Mouse (Mus musculus): ENCODE measurements at regions not wholly inside any gene's neighbourhood (a gene's known extent, or its start where the extent isn't known, plus 50 kb on each side); places are given as distances from the start of the nearest gene placed in this dataset.
"Not testable (repeated sequence)": the region's sequence is repeated elsewhere in the genome, so short reads cannot be mapped to it uniquely, and the experiment has no call there.

DNA sequence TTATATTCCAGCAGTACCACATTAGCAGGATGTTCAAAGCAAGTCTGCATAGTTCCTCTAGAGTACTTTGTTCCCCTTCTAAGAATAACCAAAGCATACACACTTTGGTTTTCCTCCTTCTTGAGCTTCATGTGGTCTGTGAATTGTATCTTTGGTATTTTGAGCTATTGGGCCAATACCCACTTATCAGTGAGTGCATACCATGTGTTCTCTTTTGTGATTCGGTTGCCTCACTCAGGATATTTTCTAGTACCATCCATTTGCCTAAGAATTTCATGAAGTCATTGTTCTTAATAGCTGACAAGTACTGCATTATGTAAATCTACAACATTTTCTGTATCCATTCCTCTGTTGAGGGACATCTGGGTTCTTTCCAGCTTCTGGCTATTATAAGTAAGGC is 535.3 kb upstream of the N6amt1 start:
- 79% methylated on average over 1 of the region's 1 CpGs for WGBS
- not testable (repeated sequence) for ATAC-seq (ENCODE audit: low FRiP score, low read depth); H3K9ac ChIP-seq (replicated peaks); H3K4me1 ChIP-seq; H3K4me2 ChIP-seq (replicated peaks); H3K4me3 ChIP-seq; H3K27me3 ChIP-seq; H3K36me3 ChIP-seq; H3K9me3 ChIP-seq; H3K27ac ChIP-seq (replicated peaks)

DNA sequence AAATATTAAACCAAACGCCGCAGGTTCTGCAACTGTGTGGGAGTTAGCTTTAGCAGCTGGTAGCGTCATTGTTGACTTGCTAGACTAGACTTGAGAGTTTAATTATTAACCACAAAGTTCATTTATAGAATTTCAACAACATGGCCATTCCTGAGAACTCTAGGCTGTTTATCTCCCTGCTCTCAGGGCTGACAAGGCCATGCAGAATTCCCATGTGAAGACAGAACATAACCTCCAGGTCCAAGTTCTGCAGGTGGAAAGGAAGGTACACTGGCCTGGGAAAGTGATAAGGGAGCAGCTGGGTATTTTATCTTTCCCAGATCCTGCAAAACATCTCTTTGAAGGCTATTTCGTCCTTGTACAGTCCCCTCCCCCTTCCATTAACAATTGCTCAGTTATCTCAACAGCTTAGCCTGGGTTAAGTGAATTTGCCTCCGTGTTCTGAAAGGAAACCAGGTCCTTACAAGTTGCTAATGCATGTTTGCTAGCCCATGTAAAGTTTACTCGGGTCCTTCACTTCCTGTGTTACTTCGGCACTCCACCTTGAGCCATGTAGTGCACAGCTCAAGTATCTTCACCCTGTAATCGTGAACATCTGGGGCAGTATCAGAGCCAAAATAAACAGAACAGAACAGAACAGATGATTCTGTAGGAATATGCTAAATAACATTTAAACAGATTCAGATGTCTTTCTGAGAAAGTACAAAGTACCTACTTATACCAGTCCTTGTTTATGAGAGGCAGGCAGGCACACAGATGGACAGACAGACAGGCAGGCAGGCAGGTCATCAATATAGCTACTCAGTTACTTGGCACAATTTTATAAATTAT is 537.0 kb upstream of the N6amt1 start:
- H3K4me1 ChIP-seq: no peaks in the 10 kb centered on the region
- H3K9me3 ChIP-seq: no peaks in the 10 kb centered on the region
- H3K27ac ChIP-seq (replicated peaks): no peak overlapping the region
- no peaks in the 10 kb centered on the region for H3K27me3 ChIP-seq
- H3K9ac ChIP-seq (replicated peaks): no peak overlapping the region
- no peak for ATAC-seq (ENCODE audit: low FRiP score, low read depth)
- H3K4me2 ChIP-seq (replicated peaks): no peak overlapping the region
- H3K36me3 ChIP-seq: no peaks in the 10 kb centered on the region
- no peak overlapping the region for H3K4me3 ChIP-seq
- WGBS: 74% methylated on average over 8 of the region's 8 CpGs

DNA sequence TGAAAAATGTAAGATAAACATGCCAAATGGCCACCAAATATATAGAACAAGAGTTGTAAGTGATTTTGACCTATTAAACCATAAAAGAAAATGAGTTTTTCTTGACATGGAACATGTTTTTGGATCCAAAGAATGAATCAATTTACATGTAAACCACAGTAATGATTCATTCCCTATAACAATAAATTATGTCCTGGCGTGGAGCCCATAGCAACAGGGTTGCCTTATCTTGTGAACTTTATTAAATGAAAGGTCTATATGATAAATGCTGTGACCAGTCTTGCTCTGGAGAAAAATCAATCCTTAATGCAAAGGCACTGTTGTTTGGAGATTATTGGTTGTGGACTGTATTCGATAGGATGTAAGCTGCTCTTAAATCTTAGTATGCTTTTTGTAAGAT is 538.0 kb upstream of the N6amt1 start:
- H3K27me3 ChIP-seq: no peaks in the 10 kb centered on the region
- H3K4me2 ChIP-seq (replicated peaks): no peak overlapping the region
- no peaks in the 10 kb centered on the region for H3K9me3 ChIP-seq
- H3K36me3 ChIP-seq: no peaks in the 10 kb centered on the region
- WGBS: 86% methylated on average over 2 of the region's 2 CpGs
- no peak overlapping the region for H3K27ac ChIP-seq (replicated peaks)
- ATAC-seq (ENCODE audit: low FRiP score, low read depth): no peak
- H3K4me3 ChIP-seq: no peak overlapping the region
- H3K9ac ChIP-seq (replicated peaks): no peak overlapping the region
- no peaks in the 10 kb centered on the region for H3K4me1 ChIP-seq

DNA sequence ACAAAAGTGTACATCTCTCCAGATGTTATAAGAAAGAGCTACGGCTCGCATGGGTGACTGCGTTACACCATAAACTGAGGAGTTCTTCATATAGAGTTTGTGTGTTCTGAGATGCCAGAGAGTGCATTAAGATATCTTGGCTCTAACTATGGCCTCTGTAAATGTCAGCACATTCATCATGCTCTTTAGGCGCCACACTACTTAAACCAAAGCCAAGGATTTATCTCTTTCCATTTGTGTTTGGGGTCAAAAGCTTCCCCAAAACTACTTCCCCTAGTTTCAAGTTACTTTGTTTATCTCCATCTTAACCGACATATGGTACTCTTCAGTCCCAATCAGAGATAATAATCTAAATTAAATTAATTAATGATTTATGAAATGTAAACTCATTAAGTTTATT is 541.3 kb upstream of the N6amt1 start:
- 91% methylated on average over 5 of the region's 5 CpGs for WGBS
- H3K27me3 ChIP-seq: no peaks in the 10 kb centered on the region
- no peak overlapping the region for H3K9ac ChIP-seq (replicated peaks)
- H3K36me3 ChIP-seq: no peaks in the 10 kb centered on the region
- H3K4me1 ChIP-seq: no peaks in the 10 kb centered on the region
- no peaks in the 10 kb centered on the region for H3K9me3 ChIP-seq
- no peak for ATAC-seq (ENCODE audit: low FRiP score, low read depth)
- no peak overlapping the region for H3K27ac ChIP-seq (replicated peaks)
- H3K4me3 ChIP-seq: no peak overlapping the region
- no peak overlapping the region for H3K4me2 ChIP-seq (replicated peaks)

DNA sequence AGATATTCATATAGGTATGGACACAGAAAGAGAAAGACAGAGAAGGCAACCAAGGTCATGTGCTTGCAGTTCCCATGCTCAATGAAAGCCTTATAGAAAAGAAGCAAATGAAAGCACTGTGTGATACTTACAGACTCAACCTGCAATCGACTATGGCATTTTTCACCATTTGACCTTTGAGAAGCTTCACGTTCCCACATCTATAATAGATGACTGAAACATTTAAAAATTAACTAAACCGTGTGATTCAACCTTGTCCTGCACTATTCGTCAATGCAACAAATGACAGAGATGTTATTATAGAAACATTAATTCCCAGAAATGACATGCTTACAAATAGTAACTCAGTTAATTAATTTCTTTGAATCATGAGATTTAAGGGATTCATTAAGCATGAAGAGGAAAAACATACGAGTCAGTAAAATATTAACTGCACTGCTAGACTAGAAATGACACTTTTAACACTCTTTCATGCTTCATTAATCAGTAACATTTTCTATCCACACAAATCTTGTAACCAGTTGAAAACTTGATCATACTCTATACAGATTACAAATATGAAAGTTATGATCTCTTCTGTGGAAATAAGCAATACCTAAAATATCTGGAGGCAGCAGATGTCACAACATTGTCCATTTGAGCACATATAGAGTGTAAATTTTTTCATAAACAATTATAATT is 545.2 kb upstream of the N6amt1 start:
- 87% methylated on average over 5 of the region's 5 CpGs for WGBS
- Histone ChIP-seq H3K36me3 (no peaks in the 10 kb centered on the region), H3K27me3 (no peaks in the 10 kb centered on the region), H3K4me1 (no peaks in the 10 kb centered on the region), H3K9ac (replicated peaks) (no peak overlapping the region), H3K27ac (replicated peaks) (no peak overlapping the region), H3K9me3 (no peaks in the 10 kb centered on the region), H3K4me2 (replicated peaks) (no peak overlapping the region), H3K4me3 (no peak overlapping the region)
- ATAC-seq (ENCODE audit: low FRiP score, low read depth): no peak

DNA sequence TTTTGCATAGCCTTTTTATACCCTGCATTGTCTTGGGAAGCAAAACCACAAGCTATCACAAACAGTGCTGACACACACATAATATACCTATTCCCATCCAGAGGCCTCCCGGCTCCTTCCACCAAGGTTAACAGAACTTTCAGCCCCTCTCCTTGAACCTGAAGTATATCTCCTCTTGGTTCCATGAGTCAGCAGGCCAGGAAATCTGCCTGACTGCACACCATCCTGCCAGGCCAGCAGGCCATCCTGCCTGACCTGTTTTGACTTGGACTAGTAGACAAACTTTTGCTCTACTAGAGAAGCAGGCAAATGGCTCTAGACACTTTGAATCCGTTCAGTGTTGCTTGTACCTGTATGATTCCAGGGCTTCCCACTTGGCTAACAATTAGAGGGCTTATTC is 547.6 kb upstream of the N6amt1 start:
- ATAC-seq (ENCODE audit: low FRiP score, low read depth): no peak
- no peaks in the 10 kb centered on the region for H3K36me3 ChIP-seq
- H3K27me3 ChIP-seq: no peaks in the 10 kb centered on the region
- H3K27ac ChIP-seq (replicated peaks): no peak overlapping the region
- no peak overlapping the region for H3K4me3 ChIP-seq
- H3K4me1 ChIP-seq: no peaks in the 10 kb centered on the region
- H3K9me3 ChIP-seq: no peaks in the 10 kb centered on the region
- H3K4me2 ChIP-seq (replicated peaks): no peak overlapping the region
- H3K9ac ChIP-seq (replicated peaks): no peak overlapping the region
- WGBS: 91% methylated on average over 2 of the region's 2 CpGs

DNA sequence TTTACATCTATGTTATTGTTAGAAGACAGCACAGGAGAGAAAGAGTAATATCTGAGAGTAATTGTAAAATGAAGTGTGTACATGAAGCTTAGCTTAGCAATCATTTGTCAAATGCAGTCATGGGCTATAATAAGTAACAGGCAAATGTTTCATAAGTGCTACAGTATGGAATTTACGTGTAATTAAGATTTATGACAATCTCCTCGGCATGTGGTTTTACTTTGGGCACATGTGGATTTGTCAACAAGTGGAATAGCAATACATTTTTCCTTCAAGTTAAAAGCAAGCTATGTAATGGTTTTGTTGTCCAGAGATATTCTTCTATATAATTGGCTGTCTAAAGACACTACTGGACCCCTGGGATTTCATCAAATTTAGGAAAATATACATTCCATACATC is 577.9 kb upstream of the N6amt1 start:
- H3K4me1 ChIP-seq: no peaks in the 10 kb centered on the region
- no peak for ATAC-seq (ENCODE audit: low FRiP score, low read depth)

DNA sequence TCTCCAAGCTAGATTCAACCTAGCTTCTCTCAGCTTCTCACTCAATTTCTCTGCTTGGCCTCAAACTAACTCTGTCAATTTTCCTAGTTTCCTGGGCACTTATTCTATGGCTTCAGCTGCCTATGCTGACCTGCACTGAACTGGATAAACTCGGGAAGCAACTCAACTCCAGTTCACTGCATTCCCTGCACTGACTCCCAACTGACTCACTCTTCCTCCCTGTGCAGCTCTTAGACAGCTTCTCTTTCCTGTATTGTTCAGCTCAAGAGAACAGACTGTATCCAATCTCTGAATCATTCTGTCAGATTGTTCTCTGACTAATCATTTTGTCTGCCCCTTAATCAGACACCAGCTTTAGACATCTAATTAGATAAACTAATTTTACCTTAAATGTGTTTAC is 581.4 kb upstream of the N6amt1 start:
- WGBS: 50% methylated on average over 1 of the region's 1 CpGs
- H3K36me3 ChIP-seq: no peaks in the 10 kb centered on the region

More for the DNA sequence above, 577.9 kb upstream of the N6amt1 start:
- H3K9ac ChIP-seq (replicated peaks): no peak overlapping the region
- no peak overlapping the region for H3K4me2 ChIP-seq (replicated peaks)
- 82% methylated on average over 2 of the region's 2 CpGs for WGBS
- no peak overlapping the region for H3K4me3 ChIP-seq
- no peaks in the 10 kb centered on the region for H3K9me3 ChIP-seq
- H3K27ac ChIP-seq (replicated peaks): no peak overlapping the region
- no peaks in the 10 kb centered on the region for H3K27me3 ChIP-seq
- H3K36me3 ChIP-seq: no peaks in the 10 kb centered on the region

DNA sequence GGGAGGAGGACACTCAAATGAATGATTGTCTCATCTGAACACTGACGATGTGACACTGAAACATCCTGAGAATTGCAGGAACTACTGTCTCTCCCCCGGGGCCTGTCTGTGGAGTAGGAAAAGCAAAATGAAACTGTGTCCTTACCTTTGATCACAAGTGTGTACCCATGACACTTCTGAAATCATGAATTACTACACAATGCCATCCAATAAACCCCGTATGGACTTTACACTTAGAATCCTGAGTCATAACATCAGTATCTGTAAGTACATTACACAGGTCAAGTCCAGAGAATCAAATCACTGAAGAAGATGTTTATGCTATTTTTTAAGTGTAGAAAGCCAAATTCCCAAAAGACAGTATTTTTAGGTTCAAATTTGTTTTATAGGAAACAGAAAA is 585.1 kb upstream of the N6amt1 start:
- Histone ChIP-seq H3K9ac (replicated peaks) (no peak overlapping the region), H3K4me1 (no peaks in the 10 kb centered on the region), H3K27ac (replicated peaks) (no peak overlapping the region), H3K9me3 (no peaks in the 10 kb centered on the region), H3K4me3 (no peak overlapping the region), H3K36me3 (no peaks in the 10 kb centered on the region), H3K27me3 (no peaks in the 10 kb centered on the region), H3K4me2 (replicated peaks) (no peak overlapping the region)
- no peak for ATAC-seq (ENCODE audit: low FRiP score, low read depth)
- WGBS: 92% methylated on average over 3 of the region's 3 CpGs

More for the DNA sequence above, 581.4 kb upstream of the N6amt1 start:
- Histone ChIP-seq H3K27ac (replicated peaks) (no peak overlapping the region), H3K27me3 (no peaks in the 10 kb centered on the region), H3K4me2 (replicated peaks) (no peak overlapping the region), H3K9me3 (no peaks in the 10 kb centered on the region), H3K4me3 (no peak overlapping the region), H3K9ac (replicated peaks) (no peak overlapping the region), H3K4me1 (no peaks in the 10 kb centered on the region)
- ATAC-seq (ENCODE audit: low FRiP score, low read depth): no peak

DNA sequence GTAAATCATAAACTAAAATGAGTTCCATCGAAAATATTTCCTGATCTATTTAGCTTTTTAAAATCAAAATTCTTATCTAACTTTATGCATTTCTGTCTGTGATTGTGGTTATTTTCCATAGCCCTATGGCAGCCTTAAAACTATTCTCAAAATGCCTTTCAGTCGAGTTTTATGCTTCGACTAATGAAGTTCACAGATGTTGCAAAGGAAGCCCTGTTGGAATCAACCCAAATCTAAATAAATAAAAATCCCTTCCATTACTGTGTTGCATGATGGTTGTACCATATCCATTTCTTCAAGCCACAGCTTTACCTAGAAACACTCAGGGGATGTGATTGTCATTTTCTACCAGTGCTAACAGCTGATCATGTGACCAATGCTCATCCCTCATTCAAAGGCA is 585.6 kb upstream of the N6amt1 start:
- Histone ChIP-seq H3K36me3 (no peaks in the 10 kb centered on the region), H3K27ac (replicated peaks) (no peak overlapping the region), H3K9me3 (no peaks in the 10 kb centered on the region), H3K9ac (replicated peaks) (no peak overlapping the region), H3K4me2 (replicated peaks) (no peak overlapping the region), H3K4me1 (no peaks in the 10 kb centered on the region), H3K27me3 (no peaks in the 10 kb centered on the region), H3K4me3 (no peak overlapping the region)
- no peak for ATAC-seq (ENCODE audit: low FRiP score, low read depth)
- WGBS: 89% methylated on average over 3 of the region's 3 CpGs

DNA sequence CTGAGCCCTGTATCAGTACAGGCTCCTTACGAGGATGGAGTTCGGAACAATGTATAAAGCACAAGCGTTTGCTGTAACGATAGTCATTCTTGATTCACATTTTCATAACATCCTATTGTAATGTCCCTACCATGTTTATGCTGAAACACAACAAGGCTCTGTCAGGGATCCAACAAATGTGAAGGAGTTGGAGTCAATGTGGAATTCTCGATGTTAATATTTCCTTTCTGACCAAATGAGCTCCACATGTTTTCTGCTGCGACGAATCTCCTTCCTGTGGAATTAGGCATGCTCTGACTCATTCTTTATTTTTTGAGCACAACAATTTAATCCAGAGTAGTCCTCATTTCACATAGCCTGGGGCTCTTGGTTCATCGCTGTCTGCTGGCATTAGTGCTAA is 588.0 kb upstream of the N6amt1 start:
- Histone ChIP-seq H3K4me1 (no peaks in the 10 kb centered on the region), H3K4me2 (replicated peaks) (no peak overlapping the region), H3K9me3 (no peaks in the 10 kb centered on the region), H3K4me3 (no peak overlapping the region), H3K9ac (replicated peaks) (no peak overlapping the region), H3K27me3 (no peaks in the 10 kb centered on the region), H3K36me3 (no peaks in the 10 kb centered on the region), H3K27ac (replicated peaks) (no peak overlapping the region)
- WGBS: 84% methylated on average over 8 of the region's 8 CpGs
- ATAC-seq (ENCODE audit: low FRiP score, low read depth): no peak

DNA sequence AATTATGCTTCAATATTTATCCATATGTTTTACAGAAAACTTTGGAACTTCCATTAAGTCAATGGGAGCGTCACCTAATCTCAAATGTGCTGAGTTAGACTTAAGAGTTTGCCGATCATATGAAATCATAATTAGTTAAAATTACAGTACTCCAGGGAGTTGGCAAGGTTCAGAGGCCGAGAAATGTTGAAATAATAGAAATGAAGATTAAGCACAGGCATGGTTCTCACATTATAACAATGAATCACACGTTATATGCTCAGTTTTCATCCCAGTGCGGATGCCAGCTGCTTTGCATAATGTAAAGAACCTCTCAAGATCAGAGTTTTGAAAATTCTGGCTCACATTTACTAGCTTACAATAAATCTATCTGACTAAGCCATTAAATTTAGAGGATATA is 612.7 kb upstream of the N6amt1 start:
- Histone ChIP-seq H3K9me3 (no peaks in the 10 kb centered on the region), H3K36me3 (no peaks in the 10 kb centered on the region), H3K9ac (replicated peaks) (no peak overlapping the region), H3K27me3 (no peaks in the 10 kb centered on the region), H3K4me2 (replicated peaks) (no peak overlapping the region), H3K4me3 (no peak overlapping the region), H3K4me1 (no peaks in the 10 kb centered on the region), H3K27ac (replicated peaks) (no peak overlapping the region)
- WGBS: 77% methylated on average over 5 of the region's 5 CpGs
- no peak for ATAC-seq (ENCODE audit: low FRiP score, low read depth)
